Mouse (Mus musculus) left cerebral cortex, postnatal 36 days (tissue): Measurements from ENCODE around the gene Rps6ka3. TPM values are rescaled to one million over a fixed set of nuclear protein-coding genes. Genes with fewer than 3 reads are reported as not detected.

Source experiments
- DNase-seq, 2 experiments: peaks; one replicate each; pipeline ENCODE4 v3.0.0; 2021 to 2022; ENCODE audit warnings: low spot score in 2 of 2, mixed read lengths in 1 of 2
- intact Hi-C: fragments of 180-260 bp; cut with DNase I; formaldehyde crosslinking; loops from one replicate; pipeline ENCODE4 v1.15.1; 2025
- total RNA-seq, 2 experiments: library from RNA; stranded (reverse); gene quantifications; 2 replicates each; pipeline ENCODE4 v1.2.3; 2021

The Rps6ka3 gene
- total RNA-seq: 10 to 100 TPM; 46.8 to 54.4 TPM

- intact Hi-C loops: no loop called here
- DNase-seq: no peak
Measured at GRCm38 (mm10) chrX:159210007-159210406, at the start of gene Rps6ka3. Gene Rps6ka3, plus strand, starts transcription at chrX:159210307.

DNA sequence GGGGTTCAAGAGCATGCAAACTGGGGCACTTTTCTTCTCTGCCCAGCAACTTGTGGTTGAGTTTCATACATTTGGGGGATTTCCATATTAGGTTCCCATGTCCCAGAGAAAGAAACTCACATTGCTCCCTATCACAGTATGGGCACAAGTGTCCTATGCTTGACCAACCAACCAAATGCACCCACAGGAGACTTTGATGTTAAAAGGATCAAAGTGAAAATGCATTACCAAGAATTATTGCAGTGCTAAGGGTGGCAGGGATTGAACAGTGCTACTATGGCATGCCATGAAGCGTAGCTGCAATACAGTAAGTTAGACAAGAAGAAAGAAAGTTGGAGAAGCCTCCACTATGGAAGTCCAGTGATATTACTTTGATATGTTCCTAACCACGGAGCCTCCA lies 40.9 kb upstream of the Rps6ka3 start:
- DNase-seq: no peak
- intact Hi-C loops: no loop called here

DNA sequence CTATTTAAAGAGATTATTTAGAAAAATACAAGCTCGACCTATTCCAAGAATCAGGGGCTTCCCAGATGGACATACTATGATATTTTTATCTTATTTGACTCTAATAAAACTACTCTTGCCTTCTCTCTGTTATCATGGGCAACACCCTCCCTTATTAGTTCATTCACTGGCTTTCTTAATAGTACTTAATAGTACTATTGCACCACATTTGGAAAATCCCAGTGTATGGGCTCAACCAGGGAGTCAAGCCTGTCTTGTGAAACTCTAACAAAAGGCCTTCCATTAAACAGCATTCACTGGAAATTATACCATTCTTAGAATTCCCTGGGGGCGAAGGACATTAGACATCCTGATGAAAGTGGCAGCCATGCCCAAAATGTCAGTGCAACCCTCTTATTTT lies 38.5 kb upstream of the Rps6ka3 start:
- intact Hi-C loops: no loop called here
- DNase-seq: no peak

- intact Hi-C loops: no loop called here
- DNase-seq: no peak
Measured at GRCm38 (mm10) chrX:159191581-159191980, 18.5 kb upstream of the Rps6ka3 start.

GRCm38 (mm10) chrX:159199495-159199894 lies 10.6 kb upstream of the Rps6ka3 start:
- intact Hi-C loops: no loop called here
- DNase-seq: no peak

GRCm38 (mm10) chrX:159200101-159200500 lies 10.0 kb upstream of the Rps6ka3 start:
- no peak for DNase-seq
- intact Hi-C loops: no loop called here

DNA sequence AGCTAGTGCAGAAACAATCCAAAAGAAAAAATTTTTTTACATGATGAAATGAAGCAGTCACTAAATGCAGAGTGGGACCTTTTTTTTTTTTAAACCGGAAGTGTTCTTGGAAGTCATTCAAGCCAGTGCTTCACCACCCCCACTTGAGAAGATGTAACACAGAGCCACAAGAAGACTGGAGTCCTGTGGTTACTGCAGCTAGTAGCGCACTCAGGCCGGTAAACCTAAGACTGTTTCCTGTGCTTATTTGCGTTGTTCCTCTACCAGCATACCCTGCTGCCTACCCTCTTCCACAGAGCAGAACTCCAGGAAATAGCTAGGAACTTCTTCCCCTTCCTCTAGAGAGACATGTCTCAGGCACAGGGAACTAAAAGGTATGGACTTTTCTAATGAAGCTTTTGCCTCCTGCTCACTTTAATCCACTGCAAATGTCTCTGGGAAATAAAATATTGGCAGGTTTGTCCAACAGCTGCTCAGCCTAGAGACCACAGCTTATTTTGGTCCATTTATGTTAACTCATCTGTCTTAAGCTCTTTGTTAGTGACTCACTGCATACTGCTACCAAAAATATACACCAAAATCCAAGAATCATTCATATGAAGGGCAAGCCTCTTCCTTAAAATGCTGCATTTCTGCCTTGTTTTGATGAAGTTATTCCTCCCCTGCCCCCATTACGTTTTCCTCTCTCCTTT lies 931 bp downstream of the Rps6ka3 start:
- DNase-seq: peak in 1 of 2 experiments; percentile 3

GRCm38 (mm10) chrX:159215253-159215652 lies 5.1 kb downstream of the Rps6ka3 start:
- intact Hi-C loops: no loop called here
- peak in 1 of 2 experiments; percentile 24 for DNase-seq

More for the DNA sequence above, 931 bp downstream of the Rps6ka3 start:
- intact Hi-C loops: no loop called here

DNA sequence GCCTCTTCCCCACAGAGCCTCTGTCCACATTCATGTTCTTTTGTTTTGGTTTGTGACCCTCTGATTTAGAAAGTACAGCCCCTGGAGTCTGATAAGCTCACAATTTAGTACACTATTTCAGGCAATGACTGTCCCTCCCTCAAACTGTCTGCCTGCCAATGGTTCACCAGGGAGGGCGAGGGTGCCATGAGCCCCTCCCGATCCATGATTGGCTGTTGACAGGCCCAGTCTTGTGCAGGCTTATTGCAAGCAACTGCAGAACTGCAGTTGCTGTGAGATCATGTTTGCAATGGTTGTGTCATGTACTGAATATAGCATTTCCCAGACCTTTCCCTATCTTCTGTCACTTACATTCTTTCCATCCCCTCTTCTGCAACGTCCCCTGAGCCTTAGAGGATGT lies 12.4 kb downstream of the Rps6ka3 start:
- no peak for DNase-seq
- intact Hi-C loops: no loop called here

DNA sequence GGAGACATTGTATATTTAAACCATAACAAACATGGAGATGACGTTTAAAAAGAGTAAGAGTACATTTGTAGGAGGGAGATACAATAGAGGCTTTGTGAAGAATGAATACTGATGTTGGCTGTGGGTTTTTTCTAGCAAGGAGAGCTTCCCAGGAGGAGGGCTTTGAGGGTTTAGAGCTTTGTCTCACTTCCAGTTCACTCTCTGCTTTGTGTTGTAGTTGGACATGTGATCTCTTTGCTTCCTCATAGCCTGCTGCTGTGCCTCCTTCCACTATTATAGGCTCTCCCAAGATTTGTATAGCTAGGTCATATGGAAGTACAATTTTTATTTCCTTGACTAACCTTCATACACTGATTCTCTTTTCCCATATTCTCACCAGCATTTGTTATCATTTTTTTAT lies 27.2 kb downstream of the Rps6ka3 start:
- no peak for DNase-seq
- intact Hi-C loops: no loop called here

DNA sequence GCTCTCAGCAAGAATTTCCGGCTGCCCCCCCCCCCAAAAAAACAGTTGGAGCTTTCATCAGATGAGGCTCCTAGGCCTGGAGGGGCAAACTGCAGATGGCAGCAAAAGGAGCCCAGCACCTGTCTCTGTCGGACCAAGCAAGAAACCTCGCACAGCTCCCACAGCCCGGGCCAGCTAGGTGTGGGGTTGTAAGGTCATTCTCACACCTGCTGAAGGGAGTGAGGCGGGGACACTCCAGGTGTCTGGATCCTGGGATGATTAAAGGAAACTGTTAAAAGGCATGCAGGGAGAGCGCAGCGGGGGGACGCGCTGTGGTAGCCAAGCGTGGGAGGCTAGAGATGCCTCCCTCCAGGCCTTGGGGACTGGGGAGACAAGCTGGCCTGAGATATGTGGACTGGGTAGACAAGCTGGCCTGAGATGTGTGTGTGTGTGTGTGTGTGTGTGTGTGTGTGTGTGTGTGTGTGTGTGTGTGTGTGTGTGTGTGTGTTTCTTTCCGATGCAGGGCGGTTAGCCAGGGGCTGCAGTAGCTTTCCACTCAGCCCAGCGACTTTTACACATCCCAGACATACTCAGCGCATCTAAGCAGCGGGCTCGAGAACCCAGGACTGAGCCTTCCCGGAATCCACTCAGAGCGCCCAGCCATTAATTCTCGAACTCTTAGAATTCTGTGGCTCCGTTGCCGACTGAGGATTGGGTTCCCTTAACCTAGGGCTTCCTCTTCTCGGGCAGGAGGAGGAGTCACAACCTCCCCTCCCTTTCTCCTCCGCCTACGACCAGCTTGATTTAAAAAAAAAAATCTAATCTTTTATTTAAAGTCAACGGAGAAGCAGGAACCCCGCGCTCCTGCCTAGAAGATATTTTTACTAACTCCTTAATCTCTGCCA lies 44.1 kb downstream of the Rps6ka3 start:
- DNase-seq: peak; percentile 19 to 26
- intact Hi-C loops: no loop called here

- peak; percentile 79 to 84 for DNase-seq
- intact Hi-C loops: no loop called here
Measured at GRCm38 (mm10) chrX:159255123-159255978, 45.2 kb downstream of the Rps6ka3 start.

DNA sequence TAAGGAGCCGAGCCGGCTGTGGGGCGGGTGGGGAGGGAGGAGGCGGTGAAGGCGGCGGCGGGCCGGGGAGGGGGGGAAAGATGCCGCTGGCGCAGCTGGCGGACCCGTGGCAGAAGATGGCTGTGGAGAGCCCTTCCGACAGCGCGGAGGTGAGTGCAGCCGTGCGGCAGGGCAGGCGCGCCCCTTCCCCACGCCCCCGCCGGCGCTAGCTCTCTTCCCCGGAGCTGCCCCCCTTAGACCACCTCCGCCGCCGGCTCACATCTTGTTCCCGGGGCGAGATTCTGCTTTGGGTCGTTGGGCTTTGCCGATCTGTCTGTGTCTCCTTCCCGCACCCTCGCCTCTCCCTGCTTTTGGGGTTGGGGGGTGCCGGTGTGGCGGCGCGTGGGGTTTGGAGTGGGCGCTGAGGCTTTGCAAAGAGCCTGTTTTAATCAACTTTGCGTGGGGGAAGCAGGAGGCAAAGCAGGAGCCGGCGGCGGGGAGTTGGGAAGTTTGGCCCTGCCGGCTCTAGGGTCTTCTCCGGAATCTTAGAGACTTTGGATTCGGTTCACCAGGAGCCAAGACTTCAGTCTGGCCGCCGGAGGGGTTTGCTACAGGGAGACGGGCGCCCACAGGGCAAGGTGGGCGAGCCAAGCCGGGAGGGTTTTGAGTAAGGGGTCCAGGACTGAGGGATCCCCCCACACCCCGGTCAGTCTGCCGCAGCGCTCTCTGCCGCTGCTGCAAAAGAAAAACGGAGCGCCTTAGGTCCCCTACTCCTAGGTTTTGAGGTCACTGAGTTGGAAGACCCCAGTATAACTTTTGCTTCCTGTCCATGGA lies 46.1 kb downstream of the Rps6ka3 start:
- intact Hi-C loops: no loop called here
- peak; percentile 14 to 20 for DNase-seq

- intact Hi-C loops: no loop called here
- peak; percentile 11 to 21 for DNase-seq
Measured at GRCm38 (mm10) chrX:159256921-159257421, 46.9 kb downstream of the Rps6ka3 start.

GRCm38 (mm10) chrX:159264681-159265080 lies 54.6 kb downstream of the Rps6ka3 start:
- DNase-seq: no peak
- intact Hi-C loops: loop anchor here (5.0 to 10.0 kb wide), 2 partner anchors 220 to 292 kb away; no protein-coding TSS in a partner anchor

- intact Hi-C loops: loop anchor here (5.0 to 10.0 kb wide), 2 partner anchors 224 to 297 kb away; no protein-coding TSS in a partner anchor
- DNase-seq: peak in 1 of 2 experiments; percentile 13
Measured at GRCm38 (mm10) chrX:159269072-159269471, 59.0 kb downstream of the Rps6ka3 start.

- intact Hi-C loops: no loop called here
- DNase-seq: no peak
Measured at GRCm38 (mm10) chrX:159286765-159287164, 76.7 kb downstream of the Rps6ka3 start.

GRCm38 (mm10) chrX:159295879-159296278 lies 85.8 kb downstream of the Rps6ka3 start:
- no peak for DNase-seq
- intact Hi-C loops: no loop called here
